Mouse (Mus musculus): ENCODE data around the gene Nsun2. TPM values are rescaled to one million over a fixed set of nuclear protein-coding genes. Genes with fewer than 3 reads are reported as not detected.

The Nsun2 gene
- polyA plus RNA-seq, 1 experiment from 2014 or later, result 82.0 TPM

GRCm38 (mm10) chr13:69588263-69588662 is 54.7 kb downstream of the Nsun2 start:
- Histone ChIP-seq H3K27ac (no peak overlapping the region), H3K36me3 (ENCODE audit: insufficient read depth, low read length) (no peaks in the 10 kb centered on the region), H3K9ac (ENCODE audit: low read depth, low read length) (no peak overlapping the region), H3K27me3 (ENCODE audit: insufficient read depth, low read length) (no peaks in the 10 kb centered on the region), H3K4me2 (ENCODE audit: low read length) (no peak overlapping the region), H3K4me3 (replicated peaks; ENCODE audit: low read depth, low read length) (no peak overlapping the region), H3K4me1 (replicated peaks; ENCODE audit: insufficient read depth, low read length) (no peaks in the 10 kb centered on the region), H3K9me3 (replicated peaks; ENCODE audit: low read length) (no peaks in the 10 kb centered on the region)
- 71% methylated on average over 6 of the region's 6 CpGs for WGBS
- DNase-seq (ENCODE audit: low spot score), result no peak
- ATAC-seq (replicated peaks; ENCODE audit: low FRiP score, low read depth), result no peak
- no peak for TF ChIP-seq CTCF (IDR thresholded peaks at IDR 0.05; ENCODE audit: low read depth)

- no peak for TF ChIP-seq CTCF (IDR thresholded peaks at IDR 0.05; ENCODE audit: low read depth)
- Histone ChIP-seq H3K4me1 (replicated peaks; ENCODE audit: insufficient read depth, low read length) (no peaks in the 10 kb centered on the region), H3K9me3 (replicated peaks; ENCODE audit: low read length) (no peaks in the 10 kb centered on the region), H3K36me3 (ENCODE audit: insufficient read depth, low read length) (no peaks in the 10 kb centered on the region), H3K4me2 (ENCODE audit: low read length) (no peak overlapping the region), H3K9ac (ENCODE audit: low read depth, low read length) (no peak overlapping the region), H3K27me3 (ENCODE audit: insufficient read depth, low read length) (no peaks in the 10 kb centered on the region), H3K4me3 (replicated peaks; ENCODE audit: low read depth, low read length) (no peak overlapping the region), H3K27ac (no peak overlapping the region)
- no peak for DNase-seq (ENCODE audit: low spot score)
- ATAC-seq (replicated peaks; ENCODE audit: low FRiP score, low read depth), result no peak
- WGBS, result 93% methylated on average over 5 of the region's 5 CpGs
Observed at GRCm38 (mm10) chr13:69591338-69591737, 57.8 kb downstream of the Nsun2 start.

GRCm38 (mm10) chr13:69592226-69592625 is 58.7 kb downstream of the Nsun2 start:
- Histone ChIP-seq H3K4me3 (replicated peaks; ENCODE audit: low read depth, low read length) (no peak overlapping the region), H3K4me1 (replicated peaks; ENCODE audit: insufficient read depth, low read length) (no peaks in the 10 kb centered on the region), H3K9ac (ENCODE audit: low read depth, low read length) (no peak overlapping the region), H3K27ac (no peak overlapping the region), H3K9me3 (replicated peaks; ENCODE audit: low read length) (no peaks in the 10 kb centered on the region), H3K4me2 (ENCODE audit: low read length) (no peak overlapping the region), H3K36me3 (ENCODE audit: insufficient read depth, low read length) (no peaks in the 10 kb centered on the region), H3K27me3 (ENCODE audit: insufficient read depth, low read length) (no peaks in the 10 kb centered on the region)
- no peak for DNase-seq (ENCODE audit: low spot score)
- WGBS, result 63% methylated on average over 8 of the region's 8 CpGs
- ATAC-seq (replicated peaks; ENCODE audit: low FRiP score, low read depth), result no peak
- no peak for TF ChIP-seq CTCF (IDR thresholded peaks at IDR 0.05; ENCODE audit: low read depth)

GRCm38 (mm10) chr13:69593453-69593852 is 59.9 kb downstream of the Nsun2 start:
- Histone ChIP-seq H3K27me3 (ENCODE audit: insufficient read depth, low read length) (no peaks in the 10 kb centered on the region), H3K4me1 (replicated peaks; ENCODE audit: insufficient read depth, low read length) (no peaks in the 10 kb centered on the region), H3K27ac (no peak overlapping the region), H3K36me3 (ENCODE audit: insufficient read depth, low read length) (no peaks in the 10 kb centered on the region), H3K4me3 (replicated peaks; ENCODE audit: low read depth, low read length) (no peak overlapping the region), H3K9me3 (replicated peaks; ENCODE audit: low read length) (no peaks in the 10 kb centered on the region), H3K4me2 (ENCODE audit: low read length) (no peak overlapping the region), H3K9ac (ENCODE audit: low read depth, low read length) (no peak overlapping the region)
- 56% methylated on average over 8 of the region's 8 CpGs for WGBS
- no peak for TF ChIP-seq CTCF (IDR thresholded peaks at IDR 0.05; ENCODE audit: low read depth)
- peak; percentile 17 for DNase-seq (ENCODE audit: low spot score)
- peak; percentile 43; the same call in 1 of the 2 replicates for ATAC-seq (replicated peaks; ENCODE audit: low FRiP score, low read depth)

- Histone ChIP-seq H3K27ac (no peak overlapping the region), H3K4me3 (replicated peaks; ENCODE audit: low read depth, low read length) (no peak overlapping the region), H3K36me3 (ENCODE audit: insufficient read depth, low read length) (no peaks in the 10 kb centered on the region), H3K9ac (ENCODE audit: low read depth, low read length) (no peak overlapping the region), H3K27me3 (ENCODE audit: insufficient read depth, low read length) (no peaks in the 10 kb centered on the region), H3K4me2 (ENCODE audit: low read length) (no peak overlapping the region), H3K4me1 (replicated peaks; ENCODE audit: insufficient read depth, low read length) (no peaks in the 10 kb centered on the region), H3K9me3 (replicated peaks; ENCODE audit: low read length) (no peaks in the 10 kb centered on the region)
- TF ChIP-seq CTCF (IDR thresholded peaks at IDR 0.05; ENCODE audit: low read depth), result no peak
- ATAC-seq (replicated peaks; ENCODE audit: low FRiP score, low read depth) (0 out of 2 replicates have a peak, but pooled peaks have one; percentile 39), DNase-seq (ENCODE audit: low spot score) (no peak)
- 65% methylated on average over 7 of the region's 7 CpGs for WGBS
Observed at GRCm38 (mm10) chr13:69594577-69595256, 61.2 kb downstream of the Nsun2 start.

GRCm38 (mm10) chr13:69595911-69596310 is 62.4 kb downstream of the Nsun2 start:
- no peaks in the 10 kb centered on the region for H3K9me3 ChIP-seq (replicated peaks; ENCODE audit: low read length)
- no peak overlapping the region for H3K27ac ChIP-seq
- ATAC-seq (replicated peaks; ENCODE audit: low FRiP score, low read depth), result no peak

GRCm38 (mm10) chr13:69596515-69596914 is 63.0 kb downstream of the Nsun2 start:
- DNase-seq (ENCODE audit: low spot score) (no peak), ATAC-seq (replicated peaks; ENCODE audit: low FRiP score, low read depth) (no peak)
- Histone ChIP-seq H3K4me1 (replicated peaks; ENCODE audit: insufficient read depth, low read length) (no peaks in the 10 kb centered on the region), H3K9me3 (replicated peaks; ENCODE audit: low read length) (no peaks in the 10 kb centered on the region), H3K9ac (ENCODE audit: low read depth, low read length) (no peak overlapping the region), H3K4me2 (ENCODE audit: low read length) (no peak overlapping the region), H3K27me3 (ENCODE audit: insufficient read depth, low read length) (no peaks in the 10 kb centered on the region), H3K36me3 (ENCODE audit: insufficient read depth, low read length) (no peaks in the 10 kb centered on the region), H3K4me3 (replicated peaks; ENCODE audit: low read depth, low read length) (no peak overlapping the region), H3K27ac (no peak overlapping the region)
- no peak for TF ChIP-seq CTCF (IDR thresholded peaks at IDR 0.05; ENCODE audit: low read depth)
- 91% methylated on average over 2 of the region's 2 CpGs for WGBS

More at GRCm38 (mm10) chr13:69595911-69596310, 62.4 kb downstream of the Nsun2 start:
- Histone ChIP-seq H3K36me3 (ENCODE audit: insufficient read depth, low read length) (no peaks in the 10 kb centered on the region), H3K4me1 (replicated peaks; ENCODE audit: insufficient read depth, low read length) (no peaks in the 10 kb centered on the region), H3K4me3 (replicated peaks; ENCODE audit: low read depth, low read length) (no peak overlapping the region), H3K27me3 (ENCODE audit: insufficient read depth, low read length) (no peaks in the 10 kb centered on the region), H3K9ac (ENCODE audit: low read depth, low read length) (no peak overlapping the region), H3K4me2 (ENCODE audit: low read length) (no peak overlapping the region)
- DNase-seq (ENCODE audit: low spot score), result no peak
- 88% methylated on average over 6 of the region's 6 CpGs for WGBS
- no peak for TF ChIP-seq CTCF (IDR thresholded peaks at IDR 0.05; ENCODE audit: low read depth)
